Mouse (Mus musculus) lung, embryonic 14.5 days (tissue): ENCODE measurements around the gene Tjp2. TPM values are rescaled to one million over a fixed set of nuclear protein-coding genes. Genes with fewer than 3 reads are reported as not detected.

Experiments used
- ATAC-seq: fragments of 200-750 bp; cut with Nextera tagmentation; 2 replicates; pipeline ENCODE4 v1.8.0; 2017; ENCODE audit warnings: mild to moderate bottlenecking, moderate TSS enrichment, moderate library complexity; ENCODE audit not compliant: insufficient read depth
- DNase-seq: peaks from one replicate; pipeline ENCODE4 v3.0.0-alpha.2; 2015
- H3K27ac ChIP-seq: fragments of 300-500 bp; sonication (generic); 2 replicates; pipeline ENCODE4 v1.5.1; 2014; ENCODE audit warnings: low read depth, mild to moderate bottlenecking, moderate library complexity
- H3K27me3 ChIP-seq: fragments of 300-500 bp; sonication (generic); 2 replicates; pipeline ENCODE4 v1.6.1; 2014; ENCODE audit warnings: low read length, control low read depth; ENCODE audit not compliant: insufficient read depth
- H3K36me3 ChIP-seq: fragments of 300-500 bp; sonication (generic); 2 replicates; pipeline ENCODE4 v1.6.1; 2014; ENCODE audit warnings: control low read depth; ENCODE audit not compliant: insufficient read depth
- H3K4me1 ChIP-seq: fragments of 300-500 bp; sonication (generic); 2 replicates; pipeline ENCODE4 v1.6.1; 2014; ENCODE audit warnings: antibody characterized with exemption, control low read depth; ENCODE audit not compliant: insufficient read depth
- H3K4me2 ChIP-seq: fragments of 300-500 bp; sonication (generic); 2 replicates; pipeline ENCODE4 v1.6.1; 2014; ENCODE audit warnings: mild to moderate bottlenecking
- H3K4me3 ChIP-seq: fragments of 300-500 bp; sonication (generic); 2 replicates; pipeline ENCODE4 v1.5.1; 2014; ENCODE audit warnings: low read depth, low read length
- H3K9ac ChIP-seq: fragments of 300-500 bp; sonication (generic); 2 replicates; pipeline ENCODE4 v1.6.1; 2014
- H3K9me3 ChIP-seq: fragments of 300-500 bp; sonication (generic); 2 replicates; pipeline ENCODE4 v1.6.1; 2016; ENCODE audit warnings: low read depth, low read length, control low read depth
- CTCF ChIP-seq: IDR thresholded peaks from 2 replicates; pipeline ENCODE4 v1.5.1; 2016; ENCODE audit warnings: antibody characterized with exemption, low read depth
- whole genome bisulfite sequencing: fragments of 180-500 bp; shearing (Covaris S2); extraction: QIAGEN DNeasy Blood & Tissue Kit; methylation state at CpG from one replicate; pipeline ENCODE4 v1.1.7; 2014; 5-methylcytosine and 5-hydroxymethylcytosine counted together
- polyA plus RNA-seq: library from polyadenylated mRNA; unstranded; fragments of >200 nt; fragmentation: Nextera tagmentation; extraction: Ambion mirVana; gene quantifications from 2 replicates; pipeline ENCODE4 v1.2.1, GENCODE M21; 2014

Gene Tjp2
- polyA plus RNA-seq, 1 experiment from 2014 or later = 40.0 TPM

DNA sequence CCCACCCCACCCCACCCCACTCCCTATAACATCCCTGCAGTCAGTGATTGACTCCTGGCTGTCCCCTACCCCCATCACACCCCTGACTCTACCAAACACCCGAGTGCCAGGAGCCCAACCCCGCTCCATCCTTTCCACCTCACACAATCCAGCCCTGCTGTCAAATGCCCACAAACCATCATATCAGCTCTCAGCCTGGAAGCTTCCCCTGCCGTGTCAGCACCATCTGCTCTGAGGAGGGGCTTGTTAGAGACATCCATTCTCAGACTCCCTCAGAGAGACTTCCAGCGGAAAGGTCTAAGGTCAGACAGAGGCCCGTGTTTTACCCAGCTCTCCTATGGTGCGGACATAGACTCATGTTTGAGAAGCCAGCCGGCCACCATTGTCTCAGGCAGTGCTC is 11.5 kb downstream of the Tjp2 start:
- ATAC-seq (peak; percentile 40; the same call in 1 of the 2 replicates), DNase-seq (peak; percentile 58)
- H3K4me2 ChIP-seq = no peak overlapping the region
- WGBS = 29% methylated on average over 7 of the region's 7 CpGs
- peaks cover 19% of the 10 kb centered on the region for H3K4me1 ChIP-seq
- H3K9me3 ChIP-seq = no peaks in the 10 kb centered on the region
- no peak overlapping the region for H3K9ac ChIP-seq
- H3K27ac ChIP-seq = no peak overlapping the region; the same call in 1 of the 2 replicates
- no peak overlapping the region for H3K4me3 ChIP-seq
- no peaks in the 10 kb centered on the region for H3K27me3 ChIP-seq
- no peaks in the 10 kb centered on the region for H3K36me3 ChIP-seq
- TF ChIP-seq CTCF = no peak

DNA sequence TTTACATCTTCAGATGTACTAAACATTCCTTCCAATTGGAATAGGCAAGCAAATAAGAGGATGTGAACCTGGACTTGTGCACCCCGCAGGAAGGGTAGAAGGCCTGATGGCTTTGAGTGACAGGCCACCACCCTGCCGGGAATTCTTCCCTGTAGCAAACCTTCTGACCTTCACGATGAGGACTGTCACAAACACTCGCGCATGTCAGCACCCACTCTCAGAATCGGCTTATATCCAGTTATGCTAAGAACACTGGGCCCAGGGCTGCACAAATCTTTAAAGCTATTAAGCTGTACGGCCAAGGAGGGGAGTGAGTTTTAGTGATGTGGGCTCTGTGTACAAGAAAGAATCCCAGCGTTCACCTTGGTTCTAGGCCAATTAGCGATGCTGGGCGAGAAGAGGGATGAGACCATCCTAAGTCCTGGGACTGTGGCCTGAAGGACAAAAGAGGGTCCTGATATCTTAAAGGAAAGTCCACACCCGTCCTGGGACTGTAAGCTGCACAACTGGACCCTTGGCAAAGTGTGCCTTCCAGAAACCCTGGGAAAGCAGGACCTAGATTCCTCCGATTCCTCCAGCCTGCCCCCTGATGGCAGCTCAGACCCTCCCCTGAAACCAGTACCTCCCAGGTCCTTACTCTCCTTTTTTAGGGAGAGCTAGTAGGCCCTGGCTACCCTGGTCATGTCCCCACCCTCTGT is 12.1 kb downstream of the Tjp2 start:
- no peak overlapping the region for H3K9ac ChIP-seq
- no peak for ATAC-seq
- WGBS = 70% methylated on average over 12 of the region's 12 CpGs

DNA sequence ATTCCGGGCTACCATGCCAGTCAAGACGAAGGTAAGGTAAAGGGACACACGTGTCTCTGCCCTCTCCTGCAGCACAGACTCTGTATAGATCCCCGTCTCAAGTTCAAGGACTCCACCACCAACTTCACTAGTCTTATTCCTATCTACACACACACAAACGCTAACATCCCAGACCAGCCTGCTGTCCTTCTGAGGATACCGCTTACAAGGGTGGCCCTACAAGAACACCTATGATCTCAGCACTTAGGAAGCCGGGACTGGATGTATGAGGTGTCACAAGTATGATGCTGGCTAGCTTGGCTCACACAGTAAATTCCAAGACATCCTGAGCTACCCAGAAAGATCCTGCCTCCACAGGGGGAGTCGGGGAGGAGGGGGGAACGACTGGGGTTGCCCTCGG is 13.7 kb downstream of the Tjp2 start:
- 40% methylated on average over 10 of the region's 10 CpGs for WGBS
- no peak overlapping the region for H3K4me3 ChIP-seq
- no peaks in the 10 kb centered on the region for H3K27me3 ChIP-seq
- no peaks in the 10 kb centered on the region for H3K36me3 ChIP-seq
- DNase-seq (peak; percentile 43), ATAC-seq (peak; percentile 33; the same call in 1 of the 2 replicates)
- H3K4me1 ChIP-seq = peaks cover 15% of the 10 kb centered on the region
- H3K27ac ChIP-seq = no peak overlapping the region
- H3K4me2 ChIP-seq = no peak overlapping the region
- TF ChIP-seq CTCF = no peak
- H3K9me3 ChIP-seq = no peaks in the 10 kb centered on the region
- H3K9ac ChIP-seq = no peak overlapping the region

More for the DNA sequence above, 12.1 kb downstream of the Tjp2 start:
- Histone ChIP-seq H3K9me3 (no peaks in the 10 kb centered on the region), H3K36me3 (no peaks in the 10 kb centered on the region), H3K4me1 (peaks cover 19% of the 10 kb centered on the region), H3K4me3 (no peak overlapping the region), H3K27me3 (no peaks in the 10 kb centered on the region), H3K4me2 (no peak overlapping the region), H3K27ac (no peak overlapping the region; the same call in 1 of the 2 replicates)
- no peak for TF ChIP-seq CTCF
- no peak for DNase-seq

DNA sequence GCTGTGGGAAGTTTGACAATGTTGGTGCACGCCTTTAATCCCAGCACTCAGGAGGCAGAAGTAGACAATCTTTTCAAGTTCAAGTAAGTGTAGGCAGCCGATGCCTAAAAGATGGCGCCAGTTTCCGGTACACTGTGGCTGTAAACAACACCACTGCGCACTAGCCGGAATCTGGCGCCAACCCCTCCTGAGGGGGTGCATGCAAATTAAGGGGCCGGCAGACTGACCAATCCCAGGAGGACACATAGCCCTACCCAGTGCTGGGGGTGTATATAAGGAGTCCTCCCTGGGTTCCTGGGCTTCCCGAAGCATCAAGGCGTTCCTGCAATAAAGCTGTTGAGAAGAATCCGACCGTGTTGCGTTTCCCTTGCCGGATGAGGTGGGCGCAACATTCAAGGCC is 15.3 kb downstream of the Tjp2 start:
- Histone ChIP-seq H3K27ac (no peak overlapping the region), H3K9me3 (no peaks in the 10 kb centered on the region), H3K4me1 (peaks cover 15% of the 10 kb centered on the region), H3K36me3 (no peaks in the 10 kb centered on the region), H3K9ac (no peak overlapping the region), H3K4me3 (no peak overlapping the region), H3K4me2 (no peak overlapping the region), H3K27me3 (no peaks in the 10 kb centered on the region)
- no peak for TF ChIP-seq CTCF
- no peak for ATAC-seq
- no peak for DNase-seq
- WGBS = 94% methylated on average over 15 of the region's 15 CpGs

DNA sequence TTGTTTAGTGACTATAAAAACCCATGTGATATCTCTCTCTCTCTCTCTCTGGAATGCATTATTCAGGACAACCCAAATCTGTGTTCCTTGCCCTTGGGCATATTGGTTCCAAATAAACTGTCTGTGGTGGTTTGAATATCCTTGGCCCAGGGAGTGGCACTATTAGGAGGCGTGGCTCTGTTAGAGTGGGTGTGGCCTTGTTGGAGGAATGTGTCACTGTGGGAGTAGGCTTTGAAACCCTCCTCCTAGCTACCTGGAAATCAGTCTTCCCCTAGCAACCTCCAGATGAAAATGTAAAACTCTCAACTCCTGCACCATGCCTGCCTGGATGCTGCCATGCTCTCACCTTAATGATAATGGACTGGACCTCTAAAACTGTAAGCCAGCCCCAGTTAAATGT is 16.9 kb downstream of the Tjp2 start:
- Histone ChIP-seq H3K36me3 (no peaks in the 10 kb centered on the region), H3K9me3 (no peaks in the 10 kb centered on the region), H3K4me3 (no peak overlapping the region), H3K9ac (no peak overlapping the region), H3K4me2 (no peak overlapping the region), H3K4me1 (peaks cover 14% of the 10 kb centered on the region), H3K27ac (no peak overlapping the region), H3K27me3 (no peaks in the 10 kb centered on the region)
- WGBS = 88% methylated on average over 1 of the region's 1 CpGs
- DNase-seq (no peak), ATAC-seq (no peak)
- TF ChIP-seq CTCF = no peak

DNA sequence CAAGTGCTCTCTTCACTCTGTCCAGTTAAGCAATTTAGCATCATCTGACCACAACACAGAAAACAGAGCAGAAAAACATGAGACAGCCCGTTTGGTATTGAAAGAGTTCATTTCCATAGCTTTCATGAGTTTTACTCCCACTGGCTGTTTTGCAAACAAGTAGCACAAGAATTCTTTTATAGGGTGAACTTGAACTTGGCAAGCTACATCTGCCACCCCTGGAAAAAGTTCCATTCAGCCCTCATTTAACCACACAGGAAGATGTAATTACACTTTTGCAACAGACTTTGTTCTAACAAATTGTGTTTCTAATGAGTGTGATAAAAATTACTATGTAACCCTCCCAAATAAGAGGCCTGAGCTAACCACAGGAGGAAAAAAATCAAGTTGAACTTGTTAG is 19.8 kb downstream of the Tjp2 start:
- no peak overlapping the region for H3K4me2 ChIP-seq
- no peaks in the 10 kb centered on the region for H3K9me3 ChIP-seq
- DNase-seq = no peak
- no peaks in the 10 kb centered on the region for H3K36me3 ChIP-seq
- H3K27ac ChIP-seq = no peak overlapping the region
- no peak for ATAC-seq
- no peaks in the 10 kb centered on the region for H3K27me3 ChIP-seq
- H3K4me1 ChIP-seq = no peaks in the 10 kb centered on the region
- 46% methylated on average over 1 of the region's 1 CpGs for WGBS
- H3K4me3 ChIP-seq = no peak overlapping the region
- H3K9ac ChIP-seq = no peak overlapping the region
- TF ChIP-seq CTCF = no peak

DNA sequence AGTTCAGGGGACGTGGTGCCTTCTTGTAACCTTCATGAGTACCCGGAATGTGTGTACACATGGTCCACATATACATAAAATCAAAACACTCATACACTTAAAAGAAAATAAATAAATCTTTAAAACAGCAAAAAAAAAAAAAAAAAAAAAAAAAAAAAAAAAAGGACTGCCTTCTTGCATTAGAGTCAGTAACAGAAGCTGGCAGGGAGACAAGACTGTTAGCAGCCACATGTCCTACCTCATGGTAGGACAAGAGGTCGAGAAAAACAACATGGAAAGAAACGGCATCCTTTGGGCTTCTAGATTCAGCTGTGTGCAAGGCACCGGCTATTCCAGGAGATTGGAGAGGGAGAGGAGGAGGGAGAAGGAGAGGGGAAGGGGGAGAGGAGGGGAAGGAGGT is 23.0 kb downstream of the Tjp2 start:
- Histone ChIP-seq H3K4me2 (no peak overlapping the region), H3K4me1 (no peaks in the 10 kb centered on the region), H3K27me3 (no peaks in the 10 kb centered on the region), H3K9ac (no peak overlapping the region), H3K27ac (no peak overlapping the region), H3K9me3 (no peaks in the 10 kb centered on the region), H3K4me3 (no peak overlapping the region), H3K36me3 (no peaks in the 10 kb centered on the region)
- ATAC-seq (no peak), DNase-seq (no peak)
- TF ChIP-seq CTCF = no peak
- 79% methylated on average over 5 of the region's 5 CpGs for WGBS
